Mouse (Mus musculus) urinary bladder, postnatal 10 days (tissue): ENCODE measurements around the gene Otogl.

Source experiments
- DNase-seq: peaks from one replicate; pipeline ENCODE4 v3.0.0; 2022; ENCODE audit warnings: low spot score

Otogl gene

DNA sequence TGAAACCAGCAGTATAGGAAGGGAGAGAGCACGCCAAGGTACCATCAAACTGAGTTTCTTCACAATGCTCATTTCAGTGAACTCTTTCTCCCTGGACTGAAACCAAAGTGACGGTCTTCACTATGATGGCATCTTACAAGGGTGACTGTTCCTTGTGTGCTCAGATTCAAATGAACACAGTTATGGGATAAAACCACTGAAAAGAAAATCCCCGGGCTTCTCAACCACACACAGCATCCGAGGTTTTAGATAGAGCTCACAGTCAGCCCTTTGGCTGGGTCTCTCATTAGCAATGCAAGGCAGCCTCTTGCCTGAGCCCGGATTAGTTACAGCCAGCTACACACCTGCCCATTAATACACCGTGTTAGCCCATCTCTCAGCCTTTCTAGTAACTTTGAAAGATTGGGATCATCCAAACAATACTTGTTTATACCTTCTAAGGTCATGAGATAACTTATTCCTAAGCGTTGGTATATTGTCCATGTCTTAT lies at the start of gene Otogl:
Otogl (minus strand) TSS at position 51 of the 490 bp plus-strand sequence.
- DNase-seq: no peak

DNA sequence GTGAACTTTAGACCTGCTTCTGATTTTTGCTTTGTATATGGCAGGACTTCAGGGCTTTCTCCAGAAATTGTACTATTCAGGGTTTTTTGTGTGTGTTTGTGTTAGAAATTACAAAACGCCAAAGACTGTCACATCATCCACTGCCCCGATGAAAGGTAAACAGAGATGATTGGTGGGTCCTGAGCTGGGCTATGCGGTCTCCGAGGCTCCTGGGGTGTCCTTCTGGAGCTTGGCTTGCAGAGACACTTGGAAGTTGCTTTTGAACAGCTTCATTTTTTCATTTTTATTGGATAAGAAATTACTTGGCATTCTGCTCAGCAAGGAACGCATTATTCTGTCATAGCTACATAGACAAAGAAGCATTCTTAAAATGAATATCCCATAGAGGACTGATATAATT lies 44.7 kb upstream of the Otogl start:
- DNase-seq: no peak

DNA sequence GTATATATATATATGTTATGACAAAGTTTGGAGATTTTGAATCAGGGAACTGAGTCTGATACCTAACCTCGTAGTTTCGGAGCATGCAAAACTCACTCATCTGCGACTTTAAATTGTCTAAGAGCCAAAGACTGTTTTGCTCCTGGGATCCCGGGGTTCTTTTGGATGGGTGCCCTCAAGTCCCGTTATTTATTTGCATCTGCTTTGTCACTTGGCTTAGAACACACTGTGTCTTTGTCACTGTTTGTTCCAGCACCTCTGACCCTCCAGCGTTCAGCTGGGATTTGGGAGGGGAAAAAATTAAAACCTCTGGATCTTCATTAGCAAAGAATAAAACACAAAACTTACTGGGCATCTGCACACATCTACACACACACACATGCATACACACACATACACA lies 42.5 kb upstream of the Otogl start:
- DNase-seq: no peak

DNA sequence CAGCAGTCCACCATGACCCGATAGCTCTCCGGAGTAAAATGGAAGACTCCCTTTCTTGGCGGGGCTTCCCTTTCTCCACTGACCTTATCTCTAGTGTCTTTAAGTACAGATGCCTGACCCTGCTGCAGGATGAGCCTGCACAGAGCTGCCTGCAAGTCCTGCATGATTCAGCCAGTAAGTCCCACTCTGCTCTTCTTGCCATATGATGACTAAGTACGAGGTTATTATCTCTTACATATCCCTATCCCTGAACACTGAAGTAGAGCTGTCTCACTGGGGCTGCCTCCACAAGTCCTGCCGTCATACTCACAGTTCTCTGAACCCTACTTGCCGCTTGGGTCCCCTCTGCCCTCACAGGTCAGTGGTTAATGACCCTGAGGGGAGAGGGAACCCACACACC lies 39.7 kb upstream of the Otogl start:
- DNase-seq: no peak

DNA sequence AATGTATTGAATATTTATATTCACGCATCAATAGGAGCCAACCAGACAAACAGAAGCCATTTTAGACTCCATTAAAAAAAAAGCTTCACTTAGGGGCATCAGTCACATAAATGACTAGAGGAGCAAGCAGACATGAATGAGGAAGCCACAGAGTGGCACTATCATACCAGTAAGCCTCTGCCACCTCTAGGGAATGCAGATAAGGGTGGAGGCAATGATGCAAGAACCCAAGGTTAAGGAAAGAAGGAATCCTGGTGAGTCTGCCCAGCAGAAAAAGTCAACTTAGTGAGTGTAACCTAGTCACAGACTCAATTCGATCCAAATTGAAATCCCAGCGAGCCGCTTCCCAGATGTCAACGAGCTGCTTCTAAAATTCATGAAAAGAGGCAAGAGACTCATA lies 38.0 kb upstream of the Otogl start:
- DNase-seq: no peak

DNA sequence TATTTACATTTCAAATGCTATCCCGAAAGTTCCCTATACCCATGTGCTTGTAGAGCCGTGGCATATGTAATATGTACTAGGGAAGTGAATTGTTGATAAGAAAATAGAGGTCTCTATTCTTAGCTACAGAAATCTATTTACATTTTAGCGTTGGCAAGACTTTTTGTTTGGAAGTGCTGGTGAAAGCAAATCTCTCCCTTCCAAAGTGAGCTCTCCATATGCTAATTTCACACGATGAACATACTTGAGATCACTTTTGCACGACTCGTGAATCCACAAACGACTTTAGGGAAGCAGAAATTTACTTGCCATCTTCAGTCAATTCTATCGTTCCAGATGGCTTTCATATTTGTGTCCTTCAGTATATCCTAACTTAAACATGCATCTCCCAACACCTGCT lies 36.7 kb upstream of the Otogl start:
- DNase-seq: no peak

DNA sequence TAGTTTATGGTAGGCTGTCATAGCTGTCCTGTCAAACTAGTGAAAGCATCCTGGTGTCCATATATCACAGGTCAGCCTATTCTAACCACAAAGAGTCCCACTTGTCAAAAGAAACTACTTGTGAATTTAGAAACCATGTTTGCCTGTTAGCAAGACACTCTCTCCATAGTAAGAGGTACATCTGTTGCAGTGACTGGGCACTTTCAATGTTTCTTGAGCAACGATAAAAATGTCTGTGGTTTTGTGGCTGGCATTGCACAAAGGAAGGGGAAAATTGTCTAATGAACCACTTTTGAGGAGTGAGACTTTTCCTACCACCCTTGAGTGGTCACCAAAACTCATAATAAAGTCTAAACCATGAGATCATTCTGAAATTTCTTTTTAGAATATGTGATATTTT lies 36.1 kb upstream of the Otogl start:
- DNase-seq: no peak

DNA sequence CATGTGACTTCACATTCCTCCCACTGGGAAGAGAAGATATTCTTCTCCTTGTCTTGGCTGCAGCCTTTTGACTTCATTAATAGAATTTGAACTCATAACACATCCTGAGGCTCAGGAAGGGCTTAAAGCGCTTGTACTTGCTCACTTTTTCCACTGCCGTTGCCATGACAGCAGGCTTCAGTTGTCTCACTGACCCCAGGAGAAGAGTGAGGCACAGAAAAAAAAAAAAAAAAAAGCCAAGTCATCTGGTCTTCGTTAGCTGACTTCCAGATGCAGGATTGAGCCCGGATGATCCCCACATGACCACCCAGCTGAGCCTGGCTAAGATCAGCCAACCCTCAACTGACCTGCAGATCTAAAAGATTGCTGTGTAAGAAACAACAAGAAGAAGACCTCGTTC lies 34.4 kb upstream of the Otogl start:
- no peak for DNase-seq

DNA sequence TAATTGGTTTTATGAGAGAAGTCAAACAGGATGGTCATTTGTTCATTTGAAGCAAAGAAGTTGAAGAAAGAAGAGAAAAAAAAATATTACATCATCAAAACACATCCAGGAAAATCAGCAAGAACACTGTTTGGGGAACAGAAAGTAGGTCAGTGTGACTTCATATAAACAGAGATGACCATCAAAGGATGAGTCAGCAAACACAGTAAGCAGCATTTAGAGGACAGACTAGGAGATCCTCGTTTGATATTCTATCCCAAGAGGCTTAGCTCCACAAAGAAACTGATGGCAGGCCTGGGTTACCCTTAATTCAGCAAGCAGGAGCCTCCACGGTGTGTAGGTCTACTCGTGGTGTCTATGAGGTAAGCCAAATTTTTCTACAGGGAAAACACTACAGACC lies 31.9 kb upstream of the Otogl start:
- DNase-seq: no peak

DNA sequence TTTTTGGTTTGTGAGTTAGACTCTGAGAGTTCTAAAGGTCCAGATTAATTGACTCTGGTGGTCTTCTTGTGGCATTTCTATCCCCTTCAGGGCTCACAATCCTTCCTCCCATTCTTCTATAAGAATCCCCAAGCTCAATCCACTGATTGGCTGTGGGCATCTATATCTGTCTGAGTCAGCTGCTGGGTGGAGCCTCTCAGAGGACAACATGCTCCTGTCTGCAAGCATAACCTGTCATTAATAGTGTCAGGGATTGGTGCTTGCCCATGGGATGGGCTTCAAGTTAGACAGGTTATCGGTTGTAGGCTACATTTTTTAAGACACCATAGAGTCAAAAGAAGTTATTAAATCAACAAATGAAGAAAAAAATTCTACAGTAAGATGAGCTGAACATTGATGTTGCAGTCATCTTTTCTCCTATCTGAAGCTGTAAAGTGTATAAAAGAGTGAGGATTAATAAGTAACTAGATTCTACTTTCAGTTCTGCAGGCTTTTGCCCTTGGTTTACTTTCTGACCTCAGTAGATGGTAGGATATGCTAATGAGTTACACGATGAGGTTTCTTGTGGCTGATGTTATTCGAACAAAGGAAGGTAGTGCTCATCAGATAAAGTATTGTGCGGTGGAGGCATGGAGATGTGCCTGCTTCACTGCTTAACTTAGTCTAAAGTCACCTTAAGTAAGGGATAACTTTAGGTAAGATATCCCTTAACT lies 29.4 kb upstream of the Otogl start:
- no peak for DNase-seq

DNA sequence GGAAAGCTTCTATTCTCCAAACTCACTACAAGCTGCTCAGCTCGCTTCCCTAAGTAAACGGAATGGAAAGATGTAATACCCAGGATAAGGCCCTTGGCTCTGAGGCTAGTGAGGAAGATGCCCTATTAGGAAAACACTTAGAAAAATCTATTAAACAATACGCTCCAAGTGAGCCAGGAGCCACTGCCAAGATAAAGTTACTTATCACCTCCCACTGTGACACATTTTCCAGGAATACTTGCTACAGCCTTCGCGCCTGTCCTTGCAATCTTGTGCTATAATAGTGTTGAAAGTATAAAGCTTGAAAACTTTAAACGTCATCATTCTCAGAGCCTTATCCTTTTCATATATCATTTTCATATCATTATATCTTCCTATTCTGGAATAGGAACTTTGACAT lies 28.4 kb upstream of the Otogl start:
- no peak for DNase-seq

DNA sequence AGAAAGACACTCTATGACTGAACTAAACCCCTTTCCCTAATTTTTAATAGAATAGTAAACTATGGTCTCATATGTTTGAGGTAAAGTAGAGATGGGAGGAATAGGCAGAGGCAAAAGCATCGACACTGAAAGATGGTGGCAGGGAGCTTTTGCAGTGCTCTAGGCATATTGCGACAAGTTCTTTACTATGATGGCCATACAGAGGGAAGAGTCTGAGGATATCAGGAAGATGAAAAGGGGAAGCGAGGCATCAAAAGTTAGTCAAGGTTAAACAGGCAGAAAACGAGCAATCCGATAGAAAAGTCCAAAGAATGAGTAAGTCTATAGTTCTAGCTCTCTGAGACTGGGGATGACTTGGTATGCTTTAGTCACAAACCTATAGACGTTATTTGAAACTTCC lies 27.9 kb upstream of the Otogl start:
- DNase-seq: no peak

DNA sequence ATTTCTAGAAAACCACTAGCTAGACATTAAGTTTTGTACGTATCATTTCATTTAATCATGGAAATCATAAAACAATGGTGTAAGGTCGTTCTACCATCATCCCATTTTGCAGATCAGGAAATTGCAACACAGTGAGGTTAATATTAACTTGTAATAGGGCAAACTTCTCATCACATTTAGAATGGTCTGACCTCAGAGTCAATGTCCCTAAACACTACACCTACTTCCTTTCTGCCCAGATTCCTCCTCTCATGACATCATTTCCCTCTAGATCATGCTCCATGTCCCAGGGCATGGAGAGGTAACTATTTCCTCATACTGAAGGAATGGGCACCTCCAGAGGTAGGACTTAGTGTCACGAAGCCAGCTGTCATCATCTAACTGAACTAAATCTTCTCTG lies 22.1 kb upstream of the Otogl start:
- no peak for DNase-seq

DNA sequence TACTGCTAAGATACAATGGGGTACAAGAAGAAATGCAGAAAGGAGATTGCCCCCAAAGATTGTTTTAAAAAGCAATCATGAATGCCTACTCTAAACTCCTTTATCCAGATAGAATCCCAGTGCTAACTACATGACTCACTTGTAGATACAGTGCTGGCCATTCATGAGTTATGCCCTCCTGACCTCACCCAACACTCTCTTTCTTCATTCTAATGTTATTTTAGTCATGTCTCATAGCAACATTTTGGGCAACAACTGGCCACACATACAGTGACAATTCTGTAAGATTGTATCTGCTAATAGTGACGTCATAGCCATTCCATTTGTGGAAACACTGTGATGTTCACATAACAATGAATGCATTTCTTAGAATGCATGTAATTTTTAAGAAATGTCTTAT lies 21.6 kb upstream of the Otogl start:
- DNase-seq: no peak

DNA sequence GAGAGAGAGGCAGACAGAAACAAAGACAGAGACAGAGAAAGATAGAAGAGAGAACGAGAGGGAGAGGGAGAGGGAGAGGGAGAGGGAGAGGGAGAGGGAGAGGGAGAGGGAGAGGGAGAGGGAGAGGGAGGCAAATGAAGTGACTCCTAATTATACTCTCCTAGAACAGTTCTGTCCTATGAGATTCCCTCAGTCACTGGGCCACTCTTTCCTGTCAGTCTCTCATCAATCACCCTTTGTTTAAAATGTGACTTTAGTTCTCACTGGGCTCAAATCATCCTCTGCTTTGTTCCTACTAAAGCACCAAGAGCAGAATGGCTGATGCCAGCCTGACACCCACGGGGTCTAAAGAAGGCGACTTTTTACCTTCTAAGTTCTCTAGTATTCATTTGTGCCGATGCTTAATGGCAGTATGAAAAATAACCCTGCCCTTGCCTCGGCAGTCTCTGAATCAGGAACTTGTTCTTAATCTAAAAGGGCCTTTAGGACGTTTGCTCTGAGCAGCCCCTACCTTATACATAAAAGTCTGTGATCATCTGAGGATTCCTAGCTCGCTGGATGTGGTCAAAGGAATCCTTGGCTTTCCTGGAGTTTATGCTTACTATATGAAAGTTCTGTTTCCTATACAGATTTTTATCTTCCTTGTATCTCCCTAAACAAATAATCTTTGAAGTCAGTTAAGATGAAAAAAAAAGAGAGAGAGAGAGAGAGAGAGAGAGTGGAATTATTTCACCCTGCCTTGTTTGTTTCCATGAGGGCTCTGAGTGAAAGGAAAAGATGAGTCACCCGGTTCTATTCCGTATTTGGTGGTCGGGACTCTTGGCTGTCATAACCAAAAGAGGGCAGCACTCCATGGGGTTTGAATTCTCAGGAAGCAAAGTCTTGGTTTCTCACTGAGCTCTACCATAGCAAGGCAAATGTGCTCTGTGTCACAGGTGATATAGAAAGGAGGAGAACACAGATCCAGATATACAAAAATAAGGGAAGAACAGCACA lies 20.2 kb upstream of the Otogl start:
- no peak for DNase-seq

DNA sequence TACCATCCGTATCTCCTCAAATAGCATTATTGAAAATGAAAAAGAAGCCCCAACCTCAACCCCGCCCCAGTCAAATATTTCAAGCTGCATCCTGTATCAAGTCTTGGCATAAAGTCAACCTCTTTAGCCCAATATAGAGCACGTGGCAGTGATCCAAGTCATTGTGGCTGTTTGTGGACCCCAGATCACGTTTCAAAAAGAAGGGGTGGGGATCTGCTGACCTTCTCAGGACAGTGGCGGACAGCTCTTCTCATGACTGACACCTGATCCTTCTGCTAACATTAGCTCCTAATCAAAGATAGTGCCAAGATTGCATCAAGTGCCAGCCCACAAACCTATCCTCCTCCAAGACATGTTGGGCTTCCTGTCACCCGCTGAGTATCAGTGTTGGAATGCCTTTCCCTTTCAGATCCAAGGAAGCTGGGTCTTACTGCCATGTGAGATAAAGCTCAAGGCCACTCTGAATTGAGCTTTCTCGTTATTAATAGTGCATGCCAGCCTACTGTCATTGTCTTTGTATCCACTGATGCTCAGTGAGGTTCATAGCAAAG lies 18.6 kb upstream of the Otogl start:
- DNase-seq: no peak

DNA sequence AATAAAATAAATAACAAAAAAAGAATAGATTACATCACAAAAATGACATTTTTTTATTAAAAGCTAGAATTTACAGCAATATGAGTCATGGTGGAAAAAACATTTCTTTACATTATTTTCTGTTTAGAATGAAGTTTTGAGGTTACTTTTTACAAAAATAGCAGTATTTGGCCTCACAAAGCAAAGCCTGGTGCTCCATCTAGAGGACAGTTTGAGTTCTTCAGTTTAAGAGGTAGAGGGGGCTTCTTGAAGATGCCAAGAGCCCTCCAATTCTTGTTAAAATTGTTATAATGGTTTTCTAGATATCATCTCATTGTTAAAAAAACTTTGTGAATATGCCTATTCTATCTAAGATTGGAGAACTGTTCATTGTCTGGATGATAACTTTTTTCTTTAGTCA lies 13.4 kb upstream of the Otogl start:
- DNase-seq: no peak

DNA sequence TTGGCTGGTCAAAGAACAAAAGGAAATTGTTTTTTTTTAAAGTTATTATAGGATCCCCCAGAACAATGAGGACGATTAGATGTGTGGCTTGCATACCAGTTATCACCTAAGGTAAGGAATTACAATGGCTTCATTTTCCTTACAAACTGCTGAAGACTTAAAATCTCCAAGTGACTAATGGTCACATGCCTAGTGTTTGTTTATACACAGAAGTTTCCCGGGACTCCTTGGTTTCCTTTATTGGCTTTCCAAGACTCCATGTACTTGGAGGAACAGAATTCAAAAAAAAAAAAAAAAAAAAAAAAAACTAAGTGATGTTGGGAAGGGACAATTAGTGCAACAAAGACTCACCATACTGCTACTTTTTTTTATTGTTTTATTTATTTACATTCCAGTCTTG lies 11.9 kb upstream of the Otogl start:
- DNase-seq: no peak

DNA sequence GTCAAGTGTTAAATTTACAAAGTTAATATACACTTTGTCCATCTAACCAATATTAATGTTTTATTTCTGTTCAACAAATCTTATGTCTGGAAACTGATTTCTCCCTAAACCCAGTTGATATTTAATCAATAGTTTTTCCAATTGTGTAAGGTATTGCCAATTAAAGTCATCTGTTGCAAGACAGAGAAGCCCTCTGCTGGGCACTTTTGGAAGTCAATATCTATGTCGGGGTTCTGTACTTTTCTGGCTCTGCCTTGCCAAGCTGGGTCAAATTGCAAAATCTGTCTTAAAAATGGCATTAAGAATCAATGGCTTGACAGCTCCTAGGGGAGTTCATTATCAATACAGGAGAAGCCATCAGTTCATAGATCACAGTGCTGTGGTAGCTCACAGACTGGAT lies 10.8 kb upstream of the Otogl start:
- no peak for DNase-seq

DNA sequence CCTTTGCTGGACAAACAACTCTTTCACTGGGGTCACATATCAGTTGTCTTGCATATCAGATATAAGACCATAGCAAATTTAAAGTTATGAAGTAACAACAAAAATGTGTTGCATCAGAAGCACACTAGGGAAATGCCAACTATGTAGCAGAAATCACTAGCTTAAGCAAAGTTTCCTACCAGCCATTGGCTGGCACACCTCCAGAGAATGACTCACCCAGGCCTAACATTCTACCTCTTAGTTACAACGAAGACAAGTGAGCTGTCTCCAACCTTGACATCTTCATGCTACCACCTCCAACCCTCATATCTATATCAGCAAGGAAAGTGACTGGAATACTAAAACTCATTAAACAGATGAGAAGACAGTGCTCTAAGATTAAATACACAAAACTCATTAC lies 9.6 kb upstream of the Otogl start:
- DNase-seq: no peak

DNA sequence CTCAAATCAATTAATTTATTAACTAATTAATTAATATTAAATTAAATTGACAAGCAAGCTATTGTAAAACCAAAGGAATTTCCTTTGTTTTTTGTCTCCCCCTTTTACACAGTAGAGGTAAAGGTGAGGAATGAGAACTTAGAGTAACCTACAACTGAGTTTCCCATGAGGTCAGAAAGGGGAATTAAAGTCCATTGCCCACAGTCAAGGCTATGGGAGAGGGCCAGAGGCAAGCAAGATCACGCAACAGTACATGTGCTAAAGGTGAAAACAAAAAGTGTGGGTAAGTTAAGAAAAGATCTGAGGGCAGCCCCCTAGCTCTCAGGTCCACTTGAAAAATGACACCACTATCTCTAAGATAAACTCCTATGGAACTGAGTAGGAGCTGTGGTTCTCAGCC lies 9.2 kb upstream of the Otogl start:
- no peak for DNase-seq

DNA sequence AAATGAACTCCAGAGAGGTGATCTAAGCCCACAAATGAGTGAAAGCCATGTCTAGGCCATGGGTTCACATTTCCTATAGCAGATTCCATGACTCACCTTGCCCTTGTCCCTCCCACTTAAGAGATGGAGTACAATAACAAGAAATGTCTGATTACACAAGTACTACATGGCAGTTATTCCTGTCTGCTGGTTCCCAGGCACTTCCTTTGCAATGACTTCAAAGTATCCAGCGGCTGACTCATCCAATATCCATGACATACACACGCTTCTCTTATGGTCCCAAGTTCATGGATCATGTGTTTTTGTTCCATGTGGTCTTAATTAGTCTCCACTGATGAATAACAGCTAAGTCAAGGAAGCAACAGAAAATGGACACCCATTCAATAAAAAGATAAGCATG lies 1.1 kb upstream of the Otogl start:
- no peak for DNase-seq

DNA sequence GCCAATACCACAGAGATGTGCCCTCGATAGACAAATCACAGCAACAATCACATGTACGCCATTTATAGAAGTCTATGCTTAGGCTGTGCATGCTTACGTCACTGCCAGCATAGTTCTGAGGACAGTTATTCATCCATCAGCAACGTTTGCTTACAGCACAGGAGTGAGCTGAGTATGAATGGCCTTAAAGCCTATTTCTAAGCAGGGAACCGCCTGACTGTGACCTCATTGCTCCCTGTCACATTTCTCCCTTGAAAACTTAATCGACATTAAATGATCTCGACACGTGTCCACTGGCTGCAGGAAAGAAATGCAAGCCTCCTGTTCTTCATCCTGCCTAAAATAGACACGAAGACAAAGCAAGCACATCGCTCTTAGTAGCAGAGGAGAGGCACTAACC lies 5.5 kb downstream of the Otogl start:
- DNase-seq: no peak
